Mouse (Mus musculus): Measurements from ENCODE around the gene Sugct. TPM values are rescaled to one million over a fixed set of nuclear protein-coding genes. Genes with fewer than 3 reads are reported as not detected.
A peak's percentile ranks its signal among the peaks of the same experiment; 100 is the strongest.
"Not testable (repeated sequence)": the region's sequence is repeated elsewhere in the genome, so short reads cannot be mapped to it uniquely, and the experiment has no call there.

Sugct gene
- polyA plus RNA-seq, 1 experiment from 2014 or later, result 2.5 TPM

- WGBS, result 92% methylated on average over 3 of the region's 3 CpGs
- Histone ChIP-seq H3K4me2 (ENCODE audit: low read length) (no peak overlapping the region), H3K9me3 (replicated peaks; ENCODE audit: control insufficient read depth, low read length, poor library complexity, severe bottlenecking) (no peaks in the 10 kb centered on the region), H3K27me3 (ENCODE audit: control insufficient read depth, insufficient read depth, low read depth, low read length) (no peaks in the 10 kb centered on the region), H3K9ac (ENCODE audit: low read depth, low read length) (no peak overlapping the region), H3K4me1 (ENCODE audit: control insufficient read depth, insufficient read depth, low read length) (no peaks in the 10 kb centered on the region), H3K36me3 (ENCODE audit: control insufficient read depth, insufficient read depth, low read length) (no peaks in the 10 kb centered on the region), H3K4me3 (ENCODE audit: low read depth, low read length) (no peak overlapping the region), H3K27ac (ENCODE audit: low read length) (no peak overlapping the region)
- ATAC-seq, result no peak
These were observed 136.0 kb downstream of the Sugct start for GRCm38 (mm10) chr13:17559357-17559756.

- Histone ChIP-seq H3K4me2 (ENCODE audit: low read length) (no peak overlapping the region), H3K4me3 (ENCODE audit: low read depth, low read length) (no peak overlapping the region), H3K4me1 (ENCODE audit: control insufficient read depth, insufficient read depth, low read length) (no peaks in the 10 kb centered on the region), H3K9me3 (replicated peaks; ENCODE audit: control insufficient read depth, low read length, poor library complexity, severe bottlenecking) (no peaks in the 10 kb centered on the region), H3K36me3 (ENCODE audit: control insufficient read depth, insufficient read depth, low read length) (no peaks in the 10 kb centered on the region), H3K27ac (ENCODE audit: low read length) (no peak overlapping the region), H3K27me3 (ENCODE audit: control insufficient read depth, insufficient read depth, low read depth, low read length) (no peaks in the 10 kb centered on the region), H3K9ac (ENCODE audit: low read depth, low read length) (no peak overlapping the region)
- ATAC-seq, result no peak
- 88% methylated on average over 1 of the region's 1 CpGs for WGBS
These were observed 159.0 kb downstream of the Sugct start for GRCm38 (mm10) chr13:17536341-17536740.

- WGBS, result 69% methylated on average over 4 of the region's 4 CpGs
- Histone ChIP-seq H3K4me1 (ENCODE audit: control insufficient read depth, insufficient read depth, low read length) (no peaks in the 10 kb centered on the region), H3K27ac (ENCODE audit: low read length) (no peak overlapping the region), H3K27me3 (ENCODE audit: control insufficient read depth, insufficient read depth, low read depth, low read length) (no peaks in the 10 kb centered on the region), H3K9ac (ENCODE audit: low read depth, low read length) (no peak overlapping the region), H3K36me3 (ENCODE audit: control insufficient read depth, insufficient read depth, low read length) (no peaks in the 10 kb centered on the region), H3K9me3 (replicated peaks; ENCODE audit: control insufficient read depth, low read length, poor library complexity, severe bottlenecking) (no peaks in the 10 kb centered on the region), H3K4me3 (ENCODE audit: low read depth, low read length) (no peak overlapping the region), H3K4me2 (ENCODE audit: low read length) (no peak overlapping the region)
- no peak for ATAC-seq
These were observed 160.5 kb downstream of the Sugct start for GRCm38 (mm10) chr13:17534871-17535270.

GRCm38 (mm10) chr13:17534469-17534868, 160.9 kb downstream of the Sugct start:
- Histone ChIP-seq H3K4me3 (ENCODE audit: low read depth, low read length) (no peak overlapping the region), H3K27me3 (ENCODE audit: control insufficient read depth, insufficient read depth, low read depth, low read length) (no peaks in the 10 kb centered on the region), H3K9me3 (replicated peaks; ENCODE audit: control insufficient read depth, low read length, poor library complexity, severe bottlenecking) (no peaks in the 10 kb centered on the region), H3K27ac (ENCODE audit: low read length) (no peak overlapping the region), H3K4me1 (ENCODE audit: control insufficient read depth, insufficient read depth, low read length) (no peaks in the 10 kb centered on the region), H3K36me3 (ENCODE audit: control insufficient read depth, insufficient read depth, low read length) (no peaks in the 10 kb centered on the region), H3K4me2 (ENCODE audit: low read length) (no peak overlapping the region), H3K9ac (ENCODE audit: low read depth, low read length) (no peak overlapping the region)
- WGBS, result 80% methylated on average over 4 of the region's 4 CpGs
- ATAC-seq, result no peak

GRCm38 (mm10) chr13:17511184-17511778, 184.1 kb downstream of the Sugct start:
- no peak for ATAC-seq
- H3K4me2 ChIP-seq (ENCODE audit: low read length), result no peak overlapping the region
- H3K9ac ChIP-seq (ENCODE audit: low read depth, low read length), result no peak overlapping the region
- WGBS, result 84% methylated on average over 4 of the region's 4 CpGs
- no peaks in the 10 kb centered on the region for H3K36me3 ChIP-seq (ENCODE audit: control insufficient read depth, insufficient read depth, low read length)
- H3K27me3 ChIP-seq (ENCODE audit: control insufficient read depth, insufficient read depth, low read depth, low read length), result no peaks in the 10 kb centered on the region
- no peaks in the 10 kb centered on the region for H3K4me1 ChIP-seq (ENCODE audit: control insufficient read depth, insufficient read depth, low read length)
- H3K9me3 ChIP-seq (replicated peaks; ENCODE audit: control insufficient read depth, low read length, poor library complexity, severe bottlenecking), result no peaks in the 10 kb centered on the region
- no peak overlapping the region for H3K27ac ChIP-seq (ENCODE audit: low read length)
- H3K4me3 ChIP-seq (ENCODE audit: low read depth, low read length), result no peak overlapping the region

- Histone ChIP-seq H3K4me1 (ENCODE audit: control insufficient read depth, insufficient read depth, low read length) (no peaks in the 10 kb centered on the region), H3K4me3 (ENCODE audit: low read depth, low read length) (no peak overlapping the region), H3K4me2 (ENCODE audit: low read length) (no peak overlapping the region), H3K9ac (ENCODE audit: low read depth, low read length) (no peak overlapping the region), H3K27ac (ENCODE audit: low read length) (no peak overlapping the region), H3K9me3 (replicated peaks; ENCODE audit: control insufficient read depth, low read length, poor library complexity, severe bottlenecking) (no peaks in the 10 kb centered on the region), H3K36me3 (ENCODE audit: control insufficient read depth, insufficient read depth, low read length) (no peaks in the 10 kb centered on the region), H3K27me3 (ENCODE audit: control insufficient read depth, insufficient read depth, low read depth, low read length) (no peaks in the 10 kb centered on the region)
- no peak for ATAC-seq
- WGBS, result 86% methylated on average over 1 of the region's 1 CpGs
These were observed 200.4 kb downstream of the Sugct start for GRCm38 (mm10) chr13:17494936-17495335.

- Histone ChIP-seq H3K36me3 (ENCODE audit: control insufficient read depth, insufficient read depth, low read length) (no peaks in the 10 kb centered on the region), H3K27ac (ENCODE audit: low read length) (no peak overlapping the region), H3K4me3 (ENCODE audit: low read depth, low read length) (no peak overlapping the region), H3K9me3 (replicated peaks; ENCODE audit: control insufficient read depth, low read length, poor library complexity, severe bottlenecking) (no peaks in the 10 kb centered on the region), H3K9ac (ENCODE audit: low read depth, low read length) (no peak overlapping the region), H3K27me3 (ENCODE audit: control insufficient read depth, insufficient read depth, low read depth, low read length) (no peaks in the 10 kb centered on the region), H3K4me2 (ENCODE audit: low read length) (no peak overlapping the region), H3K4me1 (ENCODE audit: control insufficient read depth, insufficient read depth, low read length) (no peaks in the 10 kb centered on the region)
- WGBS, result 91% methylated on average over 5 of the region's 5 CpGs
- ATAC-seq, result no peak
These were observed 201.2 kb downstream of the Sugct start for GRCm38 (mm10) chr13:17494056-17494574.

GRCm38 (mm10) chr13:17457981-17458380, 237.4 kb downstream of the Sugct start:
- H3K27ac ChIP-seq (ENCODE audit: low read length); H3K4me1 ChIP-seq (ENCODE audit: control insufficient read depth, insufficient read depth, low read length); ATAC-seq; H3K9ac ChIP-seq (ENCODE audit: low read depth, low read length); H3K9me3 ChIP-seq (replicated peaks; ENCODE audit: control insufficient read depth, low read length, poor library complexity, severe bottlenecking); H3K27me3 ChIP-seq (ENCODE audit: control insufficient read depth, insufficient read depth, low read depth, low read length); H3K4me2 ChIP-seq (ENCODE audit: low read length); H3K36me3 ChIP-seq (ENCODE audit: control insufficient read depth, insufficient read depth, low read length); H3K4me3 ChIP-seq (ENCODE audit: low read depth, low read length): not testable (repeated sequence)
- 50% methylated on average over 1 of the region's 1 CpGs for WGBS

GRCm38 (mm10) chr13:17432139-17432916, 263.0 kb downstream of the Sugct start:
- no peaks in the 10 kb centered on the region for H3K36me3 ChIP-seq (ENCODE audit: control insufficient read depth, insufficient read depth, low read length)
- H3K27me3 ChIP-seq (ENCODE audit: control insufficient read depth, insufficient read depth, low read depth, low read length), result no peaks in the 10 kb centered on the region
- H3K27ac ChIP-seq (ENCODE audit: low read length), result no peak overlapping the region
- H3K4me1 ChIP-seq (ENCODE audit: control insufficient read depth, insufficient read depth, low read length), result peaks cover 3% of the 10 kb centered on the region; the same call in 1 of the 2 replicates
- no peaks in the 10 kb centered on the region for H3K9me3 ChIP-seq (replicated peaks; ENCODE audit: control insufficient read depth, low read length, poor library complexity, severe bottlenecking)
- no peak overlapping the region for H3K9ac ChIP-seq (ENCODE audit: low read depth, low read length)
- 41% methylated on average over 7 of the region's 7 CpGs for WGBS
- no peak overlapping the region for H3K4me2 ChIP-seq (ENCODE audit: low read length)
- peak; percentile 84 for ATAC-seq
- H3K4me3 ChIP-seq (ENCODE audit: low read depth, low read length), result no peak overlapping the region

All from midbrain, embryonic 16.5 days (tissue).